Mouse (Mus musculus) midbrain, embryonic 15.5 days (tissue): ENCODE measurements around the gene Klk9. TPM values are rescaled to one million over a fixed set of nuclear protein-coding genes. Genes with fewer than 3 reads are reported as not detected.

Source experiments
- polyA plus RNA-seq: library from polyadenylated mRNA; unstranded; fragments of >200 nt; fragmentation: Nextera tagmentation; extraction: Ambion mirVana; gene quantifications from 2 replicates; pipeline ENCODE4 v1.2.1, GENCODE M21; 2015

The Klk9 gene
- polyA plus RNA-seq, 1 experiment from 2014 or later = 0.12 TPM

Other genes starting within 250 kb of the Klk9 start
- gene Cd33, start 247.5 kb upstream of the Klk9 start, polyA plus RNA-seq = 0.41 and 0.95 TPM in 2 replicates
- 9.5 and 10.4 TPM in 2 replicates for gene Zfp658, start 229.6 kb upstream of the Klk9 start, polyA plus RNA-seq
- 14.6 and 15.3 TPM in 2 replicates for gene Zfp719, start 212.3 kb upstream of the Klk9 start, polyA plus RNA-seq
- gene Zfp819, start 184.7 kb upstream of the Klk9 start, polyA plus RNA-seq = 0.33 and 0.43 TPM in 2 replicates
- not detected in 2 replicates for gene Ceacam18, start 157.2 kb upstream of the Klk9 start, polyA plus RNA-seq
- gene Siglece, start 131.7 kb upstream of the Klk9 start, polyA plus RNA-seq = 0.47 and 0.53 TPM in 2 replicates
- 27.6 and 33.8 TPM in 2 replicates for gene Ctu1, start 119.9 kb upstream of the Klk9 start, polyA plus RNA-seq
- not detected in 2 replicates for gene Klk14, start 101.5 kb upstream of the Klk9 start, polyA plus RNA-seq
- gene Klk13, start 79.3 kb upstream of the Klk9 start, polyA plus RNA-seq = 0.13 and 0.21 TPM in 2 replicates
- not detected in 2 replicates for gene Klk12, start 23.0 kb upstream of the Klk9 start, polyA plus RNA-seq
- gene Klk11, start 17.3 kb upstream of the Klk9 start, polyA plus RNA-seq = 0.17 TPM in 1 of 2 replicates, not detected in the other
- gene Klk10, start 10.9 kb upstream of the Klk9 start, polyA plus RNA-seq = 0.12 and 0.17 TPM in 2 replicates
- 7.3 and 10.0 TPM in 2 replicates for gene Klk8, start 5.7 kb downstream of the Klk9 start, polyA plus RNA-seq
- gene Klk7, start 19.4 kb downstream of the Klk9 start, polyA plus RNA-seq = not detected in 2 replicates
- gene Klk6, start 32.6 kb downstream of the Klk9 start, polyA plus RNA-seq = not detected in 2 replicates
- not detected in 2 replicates for gene Klk5, start 50.1 kb downstream of the Klk9 start, polyA plus RNA-seq
- 0.18 TPM in 1 of 2 replicates, not detected in the other for gene Klk4, start 89.3 kb downstream of the Klk9 start, polyA plus RNA-seq
- not detected in 2 replicates for gene Klk15, start 141.8 kb downstream of the Klk9 start, polyA plus RNA-seq
- gene Klk1b8, start 158.8 kb downstream of the Klk9 start, polyA plus RNA-seq = not detected in 2 replicates
- not detected in 2 replicates for gene Klk1b1, start 174.9 kb downstream of the Klk9 start, polyA plus RNA-seq
- not detected in 2 replicates for gene Klk1b9, start 184.2 kb downstream of the Klk9 start, polyA plus RNA-seq
- not detected in 2 replicates for gene Klk1b11, start 204.0 kb downstream of the Klk9 start, polyA plus RNA-seq
- not detected in 2 replicates for gene Klk1b26, start 220.3 kb downstream of the Klk9 start, polyA plus RNA-seq